Mouse (Mus musculus) liver, postnatal 0 days (tissue): ENCODE measurements around the gene Wdr6. TPM values are rescaled to one million over a fixed set of nuclear protein-coding genes. Genes with fewer than 3 reads are reported as not detected.

Experiments used
- ATAC-seq: fragments of 200-750 bp; cut with Nextera tagmentation; 2 replicates; pipeline ENCODE4 v1.8.0; 2017; ENCODE audit warnings: mild to moderate bottlenecking, moderate library complexity
- DNase-seq: peaks from one replicate; pipeline ENCODE4 v3.0.0-alpha.2; 2016
- H3K27ac ChIP-seq: fragments of 300-500 bp; sonication (generic); 2 replicates; pipeline ENCODE4 v1.5.1; 2014; ENCODE audit warnings: antibody characterized with exemption, moderate library complexity, mild to moderate bottlenecking, low read depth
- H3K27me3 ChIP-seq: fragments of 300-500 bp; sonication (generic); 2 replicates; pipeline ENCODE4 v1.6.1; 2014; ENCODE audit warnings: low read length, control low read depth, mixed read lengths; ENCODE audit not compliant: insufficient read depth
- H3K36me3 ChIP-seq: fragments of 300-500 bp; sonication (generic); replicated peaks from 2 replicates; pipeline ENCODE4 v1.6.1; 2014; ENCODE audit warnings: mild to moderate bottlenecking, control low read depth, low read length, moderate library complexity, mixed read lengths; ENCODE audit not compliant: insufficient read depth
- H3K4me1 ChIP-seq: fragments of 300-500 bp; sonication (generic); 2 replicates; pipeline ENCODE4 v1.6.1; 2014; ENCODE audit warnings: antibody characterized with exemption, mild to moderate bottlenecking, control low read depth; ENCODE audit not compliant: insufficient read depth
- H3K4me2 ChIP-seq: fragments of 300-500 bp; sonication (generic); 2 replicates; pipeline ENCODE4 v1.6.1; 2014; ENCODE audit warnings: low read depth, mild to moderate bottlenecking, low read length, moderate library complexity, mixed read lengths
- H3K4me3 ChIP-seq: fragments of 300-500 bp; sonication (generic); 2 replicates; pipeline ENCODE4 v1.5.1; 2014; ENCODE audit warnings: low read depth, low read length
- H3K9ac ChIP-seq: fragments of 300-500 bp; sonication (generic); replicated peaks from 2 replicates; pipeline ENCODE4 v1.6.1; 2014; ENCODE audit warnings: mild to moderate bottlenecking, moderate library complexity
- H3K9me3 ChIP-seq: fragments of 300-500 bp; sonication (generic); 2 replicates; pipeline ENCODE4 v1.6.1; 2016; ENCODE audit warnings: mild to moderate bottlenecking, control low read depth, low read length, mixed read lengths
- CTCF ChIP-seq: sonication (generic); IDR thresholded peaks from 2 replicates; pipeline ENCODE4 v1.5.1; 2016; ENCODE audit warnings: antibody characterized with exemption, low read depth
- EP300 ChIP-seq: IDR thresholded peaks from 2 replicates; pipeline ENCODE4 v1.6.1; 2016; ENCODE audit warnings: antibody characterized with exemption, low read depth, mild to moderate bottlenecking
- WGBS: fragments of 180-500 bp; shearing (Covaris S2); extraction: QIAGEN DNeasy Blood & Tissue Kit; methylation state at CpG from one replicate; pipeline ENCODE4 v1.1.7; 2014; ENCODE audit not compliant: insufficient replicate concordance; 5-methylcytosine and 5-hydroxymethylcytosine counted together
- polyA plus RNA-seq: library from polyadenylated mRNA; unstranded; fragments of >200 nt; fragmentation: Nextera tagmentation; extraction: Ambion mirVana; gene quantifications from 2 replicates; pipeline ENCODE4 v1.2.1, GENCODE M21; 2015

The Wdr6 gene
- polyA plus RNA-seq, 1 experiment from 2014 or later = 5.7 TPM

- H3K9me3 ChIP-seq = no peaks in the 10 kb centered on the region
- no peak overlapping the region for H3K4me3 ChIP-seq
- H3K4me1 ChIP-seq = peaks cover 34% of the 10 kb centered on the region
- 63% methylated on average over 7 of the region's 7 CpGs for WGBS
- peaks cover 40% of the 10 kb centered on the region for H3K36me3 ChIP-seq
- no peaks in the 10 kb centered on the region for H3K27me3 ChIP-seq
- no peak for TF ChIP-seq EP300
- TF ChIP-seq CTCF = no peak
- no peak overlapping the region for H3K27ac ChIP-seq
- ATAC-seq = no peak
- no peak overlapping the region for H3K9ac ChIP-seq
- peak; percentile 21 for DNase-seq
- no peak overlapping the region for H3K4me2 ChIP-seq
Measured at GRCm38 (mm10) chr9:108564131-108564530, 14.4 kb downstream of the Wdr6 start.

- Histone ChIP-seq H3K27ac (no peak overlapping the region), H3K9me3 (no peaks in the 10 kb centered on the region), H3K4me3 (no peak overlapping the region), H3K4me2 (no peak overlapping the region), H3K27me3 (no peaks in the 10 kb centered on the region), H3K36me3 (peaks cover 45% of the 10 kb centered on the region), H3K9ac (no peak overlapping the region), H3K4me1 (peaks cover 31% of the 10 kb centered on the region)
- TF ChIP-seq EP300 (no peak), CTCF (no peak)
- WGBS = 85% methylated on average over 8 of the region's 8 CpGs
- DNase-seq (no peak), ATAC-seq (no peak)
Measured at GRCm38 (mm10) chr9:108563671-108564070, 14.9 kb downstream of the Wdr6 start.

GRCm38 (mm10) chr9:108560227-108560841 lies 18.2 kb downstream of the Wdr6 start, which contains the start of gene Impdh2:
Impdh2 (plus strand) TSS chr9:108560286.
- Histone ChIP-seq H3K4me1 (peaks cover 14% of the 10 kb centered on the region), H3K9me3 (no peaks in the 10 kb centered on the region), H3K27ac (peak within 1 kb of the TSS; percentile 75), H3K4me2 (peak within 1 kb of the TSS; percentile 94), H3K27me3 (no peaks in the 10 kb centered on the region), H3K4me3 (peak within 1 kb of the TSS; percentile 66), H3K9ac (peak within 1 kb of the TSS; percentile 84), H3K36me3 (peaks cover 67% of the 10 kb centered on the region)
- ATAC-seq (peak; percentile 99), DNase-seq (peak; percentile 97)
- WGBS = under 1% methylated on average over 52 of the region's 53 CpGs
- TF ChIP-seq CTCF (peak; percentile 22), EP300 (no peak)

GRCm38 (mm10) chr9:108559169-108559568 lies 19.4 kb downstream of the Wdr6 start:
- no peak for ATAC-seq
- H3K9ac ChIP-seq = no peak overlapping the region
- H3K4me1 ChIP-seq = peaks cover 13% of the 10 kb centered on the region
- no peak for DNase-seq
- no peak overlapping the region for H3K4me2 ChIP-seq
- H3K9me3 ChIP-seq = no peaks in the 10 kb centered on the region
- no peaks in the 10 kb centered on the region for H3K27me3 ChIP-seq
- TF ChIP-seq CTCF (no peak), EP300 (no peak)
- H3K27ac ChIP-seq = peak overlapping the region; percentile 2; the same call in 1 of the 2 replicates
- H3K36me3 ChIP-seq = peaks cover 67% of the 10 kb centered on the region
- no peak overlapping the region for H3K4me3 ChIP-seq
- WGBS = 81% methylated on average over 4 of the region's 4 CpGs

GRCm38 (mm10) chr9:108546875-108547274 lies 31.7 kb downstream of the Wdr6 start:
- no peak for DNase-seq
- no peak overlapping the region for H3K4me2 ChIP-seq
- no peak overlapping the region for H3K4me3 ChIP-seq
- H3K36me3 ChIP-seq = peaks cover 78% of the 10 kb centered on the region
- 0 out of 2 replicates have a peak, but pooled peaks cover 3% of the 10 kb centered on the region for H3K4me1 ChIP-seq
- no peak overlapping the region for H3K27ac ChIP-seq
- no peaks in the 10 kb centered on the region for H3K9me3 ChIP-seq
- no peak overlapping the region for H3K9ac ChIP-seq
- no peak for ATAC-seq
- no peaks in the 10 kb centered on the region for H3K27me3 ChIP-seq
- 76% methylated on average over 1 of the region's 1 CpGs for WGBS
- TF ChIP-seq CTCF (no peak), EP300 (no peak)

GRCm38 (mm10) chr9:108545986-108546385 lies 32.6 kb downstream of the Wdr6 start:
- ATAC-seq (no peak), DNase-seq (no peak)
- H3K27me3 ChIP-seq = no peaks in the 10 kb centered on the region
- H3K4me1 ChIP-seq = no peaks in the 10 kb centered on the region
- H3K36me3 ChIP-seq = peaks cover 83% of the 10 kb centered on the region
- H3K4me2 ChIP-seq = no peak overlapping the region
- WGBS = 84% methylated on average over 3 of the region's 3 CpGs
- H3K27ac ChIP-seq = no peak overlapping the region
- H3K9ac ChIP-seq = no peak overlapping the region
- no peaks in the 10 kb centered on the region for H3K9me3 ChIP-seq
- H3K4me3 ChIP-seq = no peak overlapping the region
- TF ChIP-seq CTCF (no peak), EP300 (no peak)
